Mouse (Mus musculus) embryonic facial prominence, embryonic 12.5 days (tissue): ENCODE measurements at regions not wholly inside any gene's neighbourhood (a gene's known extent, or its start where the extent isn't known, plus 50 kb on each side); places are given as distances from the start of the nearest gene placed in this dataset.

Experiments
- ATAC-seq: fragments of 200-750 bp; cut with Nextera tagmentation; 2 replicates; pipeline ENCODE4 v1.8.0; 2017; ENCODE audit not compliant: insufficient number of reproducible peaks, insufficient read depth, low FRiP score, low TSS enrichment
- H3K27ac ChIP-seq: fragments of 300-500 bp; sonication (generic); 2 replicates; pipeline ENCODE4 v1.5.1; 2016; ENCODE audit warnings: mild to moderate bottlenecking
- H3K27me3 ChIP-seq: fragments of 300-500 bp; sonication (generic); 2 replicates; pipeline ENCODE4 v1.6.1; 2016; ENCODE audit warnings: mild to moderate bottlenecking, moderate library complexity
- H3K36me3 ChIP-seq: fragments of 300-500 bp; sonication (generic); 2 replicates; pipeline ENCODE4 v1.6.1; 2016; ENCODE audit warnings: mild to moderate bottlenecking
- H3K4me1 ChIP-seq: fragments of 300-500 bp; sonication (generic); 2 replicates; pipeline ENCODE4 v1.6.1; 2016
- H3K4me2 ChIP-seq: fragments of 300-500 bp; sonication (generic); replicated peaks from 2 replicates; pipeline ENCODE4 v1.6.1; 2016; ENCODE audit warnings: mild to moderate bottlenecking, moderate library complexity
- H3K4me3 ChIP-seq: fragments of 300-500 bp; sonication (generic); 2 replicates; pipeline ENCODE4 v1.5.1; 2016; ENCODE audit warnings: mild to moderate bottlenecking
- H3K9ac ChIP-seq: fragments of 300-500 bp; sonication (generic); 2 replicates; pipeline ENCODE4 v1.6.1; 2016; ENCODE audit warnings: mild to moderate bottlenecking, moderate library complexity
- H3K9me3 ChIP-seq: fragments of 300-500 bp; sonication (generic); 2 replicates; pipeline ENCODE4 v1.6.1; 2016; ENCODE audit warnings: mild to moderate bottlenecking, moderate library complexity
- WGBS: fragments of 180-500 bp; shearing (Covaris S2); methylation state at CpG from one replicate; pipeline ENCODE4 v1.1.7; 2016; 5-methylcytosine and 5-hydroxymethylcytosine counted together

- Histone ChIP-seq H3K27ac (no peak overlapping the region), H3K4me1 (0 out of 2 replicates have a peak, but pooled peaks cover 2% of the 10 kb centered on the region), H3K4me3 (no peak overlapping the region), H3K9ac (no peak overlapping the region), H3K36me3 (no peaks in the 10 kb centered on the region), H3K4me2 (no peak overlapping the region), H3K9me3 (no peaks in the 10 kb centered on the region), H3K27me3 (no peaks in the 10 kb centered on the region)
- ATAC-seq, result no peak
- 64% methylated on average over 2 of the region's 2 CpGs for WGBS
Measured at GRCm38 (mm10) chr2:75065304-75065703, 239.7 kb downstream of the Mtx2 start.

- WGBS, result 76% methylated on average over 2 of the region's 2 CpGs
- ATAC-seq, result no peak
Measured at GRCm38 (mm10) chr2:75069321-75069720, 243.7 kb downstream of the Mtx2 start.

GRCm38 (mm10) chr2:75072021-75072420 is 246.4 kb downstream of the Mtx2 start:
- no peaks in the 10 kb centered on the region for H3K4me1 ChIP-seq
- no peak overlapping the region for H3K9ac ChIP-seq
- no peak overlapping the region for H3K27ac ChIP-seq
- H3K36me3 ChIP-seq, result no peaks in the 10 kb centered on the region
- no peaks in the 10 kb centered on the region for H3K27me3 ChIP-seq
- WGBS, result 73% methylated on average over 3 of the region's 3 CpGs
- H3K4me3 ChIP-seq, result no peak overlapping the region
- no peak overlapping the region for H3K4me2 ChIP-seq
- no peaks in the 10 kb centered on the region for H3K9me3 ChIP-seq
- no peak for ATAC-seq

More at GRCm38 (mm10) chr2:75069321-75069720, 243.7 kb downstream of the Mtx2 start:
- Histone ChIP-seq H3K9ac (no peak overlapping the region), H3K27ac (no peak overlapping the region), H3K9me3 (no peaks in the 10 kb centered on the region), H3K36me3 (no peaks in the 10 kb centered on the region), H3K4me2 (no peak overlapping the region), H3K4me1 (no peaks in the 10 kb centered on the region), H3K27me3 (no peaks in the 10 kb centered on the region), H3K4me3 (no peak overlapping the region)

GRCm38 (mm10) chr2:75072471-75072870 is 246.9 kb downstream of the Mtx2 start:
- H3K9ac ChIP-seq, result no peak overlapping the region
- no peaks in the 10 kb centered on the region for H3K27me3 ChIP-seq
- 50% methylated on average over 8 of the region's 8 CpGs for WGBS
- H3K9me3 ChIP-seq, result no peaks in the 10 kb centered on the region
- H3K36me3 ChIP-seq, result no peaks in the 10 kb centered on the region
- no peak overlapping the region for H3K4me2 ChIP-seq
- no peak overlapping the region for H3K4me3 ChIP-seq
- no peaks in the 10 kb centered on the region for H3K4me1 ChIP-seq
- no peak overlapping the region for H3K27ac ChIP-seq
- no peak for ATAC-seq

- ATAC-seq, result no peak
- H3K4me3 ChIP-seq, result no peak overlapping the region
- no peaks in the 10 kb centered on the region for H3K4me1 ChIP-seq
- 62% methylated on average over 9 of the region's 9 CpGs for WGBS
- H3K9ac ChIP-seq, result no peak overlapping the region
- no peak overlapping the region for H3K4me2 ChIP-seq
- no peak overlapping the region for H3K27ac ChIP-seq
- no peaks in the 10 kb centered on the region for H3K36me3 ChIP-seq
- no peaks in the 10 kb centered on the region for H3K27me3 ChIP-seq
- H3K9me3 ChIP-seq, result no peaks in the 10 kb centered on the region
Measured at GRCm38 (mm10) chr2:75073178-75073577, 247.6 kb downstream of the Mtx2 start.

GRCm38 (mm10) chr2:75087164-75087563 is 261.6 kb downstream of the Mtx2 start:
- Histone ChIP-seq H3K4me2 (peak overlapping the region; percentile 21; the same call in 1 of the 2 replicates), H3K4me3 (no peak overlapping the region), H3K36me3 (no peaks in the 10 kb centered on the region), H3K9ac (no peak overlapping the region), H3K9me3 (no peaks in the 10 kb centered on the region), H3K4me1 (peaks cover 10% of the 10 kb centered on the region), H3K27me3 (no peaks in the 10 kb centered on the region), H3K27ac (no peak overlapping the region)
- no peak for ATAC-seq
- 31% methylated on average over 12 of the region's 12 CpGs for WGBS

- H3K36me3 ChIP-seq, result no peaks in the 10 kb centered on the region
- H3K4me3 ChIP-seq, result no peak overlapping the region
- peaks cover 10% of the 10 kb centered on the region for H3K4me1 ChIP-seq
- WGBS, result 54% methylated on average over 8 of the region's 8 CpGs
- no peaks in the 10 kb centered on the region for H3K27me3 ChIP-seq
- H3K9me3 ChIP-seq, result no peaks in the 10 kb centered on the region
- H3K27ac ChIP-seq, result no peak overlapping the region
- H3K9ac ChIP-seq, result no peak overlapping the region
- ATAC-seq, result no peak
- no peak overlapping the region for H3K4me2 ChIP-seq
Measured at GRCm38 (mm10) chr2:75089186-75089585, 263.6 kb downstream of the Mtx2 start.

- H3K27me3 ChIP-seq, result no peaks in the 10 kb centered on the region
- 12% methylated on average over 6 of the region's 6 CpGs for WGBS
- no peak for ATAC-seq
- no peaks in the 10 kb centered on the region for H3K9me3 ChIP-seq
- H3K36me3 ChIP-seq, result no peaks in the 10 kb centered on the region
- no peak overlapping the region for H3K9ac ChIP-seq
- H3K4me3 ChIP-seq, result no peak overlapping the region
- H3K27ac ChIP-seq, result no peak overlapping the region
- H3K4me2 ChIP-seq, result no peak overlapping the region
- peaks cover 10% of the 10 kb centered on the region for H3K4me1 ChIP-seq
Measured at GRCm38 (mm10) chr2:75089616-75090015, 264.0 kb downstream of the Mtx2 start.

GRCm38 (mm10) chr2:75090439-75090838 is 264.8 kb downstream of the Mtx2 start:
- 76% methylated on average over 16 of the region's 16 CpGs for WGBS
- Histone ChIP-seq H3K9me3 (no peaks in the 10 kb centered on the region), H3K4me1 (peaks cover 10% of the 10 kb centered on the region), H3K9ac (no peak overlapping the region), H3K27me3 (no peaks in the 10 kb centered on the region), H3K4me2 (no peak overlapping the region), H3K36me3 (no peaks in the 10 kb centered on the region), H3K27ac (no peak overlapping the region), H3K4me3 (no peak overlapping the region)
- no peak for ATAC-seq

GRCm38 (mm10) chr2:75101501-75101900 is 275.9 kb downstream of the Mtx2 start:
- Histone ChIP-seq H3K9ac (no peak overlapping the region), H3K4me2 (no peak overlapping the region), H3K27ac (no peak overlapping the region), H3K4me1 (no peaks in the 10 kb centered on the region), H3K36me3 (no peaks in the 10 kb centered on the region), H3K4me3 (no peak overlapping the region), H3K9me3 (no peaks in the 10 kb centered on the region), H3K27me3 (no peaks in the 10 kb centered on the region)
- ATAC-seq, result no peak
- WGBS, result 40% methylated on average over 11 of the region's 11 CpGs

- no peak overlapping the region for H3K27ac ChIP-seq
- WGBS, result 89% methylated on average over 9 of the region's 9 CpGs
- no peak for ATAC-seq
- no peaks in the 10 kb centered on the region for H3K36me3 ChIP-seq
- no peaks in the 10 kb centered on the region for H3K27me3 ChIP-seq
- H3K9ac ChIP-seq, result no peak overlapping the region
- H3K4me1 ChIP-seq, result no peaks in the 10 kb centered on the region
- no peak overlapping the region for H3K4me2 ChIP-seq
- H3K4me3 ChIP-seq, result no peak overlapping the region
- no peaks in the 10 kb centered on the region for H3K9me3 ChIP-seq
Measured at GRCm38 (mm10) chr2:75112751-75113150, 287.1 kb downstream of the Mtx2 start.

- Histone ChIP-seq H3K27me3 (no peaks in the 10 kb centered on the region), H3K4me3 (no peak overlapping the region), H3K9me3 (no peaks in the 10 kb centered on the region), H3K27ac (no peak overlapping the region), H3K36me3 (no peaks in the 10 kb centered on the region), H3K9ac (no peak overlapping the region), H3K4me1 (no peaks in the 10 kb centered on the region), H3K4me2 (no peak overlapping the region)
- no peak for ATAC-seq
- 43% methylated on average over 6 of the region's 6 CpGs for WGBS
Measured at GRCm38 (mm10) chr2:75114375-75114774, 288.8 kb downstream of the Mtx2 start.

GRCm38 (mm10) chr2:75118348-75118926 is 292.8 kb downstream of the Mtx2 start:
- H3K27ac ChIP-seq, result no peak overlapping the region

More at GRCm38 (mm10) chr2:75118348-75118926, 292.8 kb downstream of the Mtx2 start:
- Histone ChIP-seq H3K36me3 (no peaks in the 10 kb centered on the region), H3K4me1 (no peaks in the 10 kb centered on the region), H3K4me2 (no peak overlapping the region), H3K27me3 (no peaks in the 10 kb centered on the region), H3K4me3 (no peak overlapping the region), H3K9me3 (no peaks in the 10 kb centered on the region), H3K9ac (no peak overlapping the region)
- 80% methylated on average over 8 of the region's 8 CpGs for WGBS
- no peak for ATAC-seq
